Mouse (Mus musculus): ENCODE measurements around the gene Zmym3.
A peak's percentile ranks its signal among the peaks of the same experiment; 100 is the strongest.

DNA sequence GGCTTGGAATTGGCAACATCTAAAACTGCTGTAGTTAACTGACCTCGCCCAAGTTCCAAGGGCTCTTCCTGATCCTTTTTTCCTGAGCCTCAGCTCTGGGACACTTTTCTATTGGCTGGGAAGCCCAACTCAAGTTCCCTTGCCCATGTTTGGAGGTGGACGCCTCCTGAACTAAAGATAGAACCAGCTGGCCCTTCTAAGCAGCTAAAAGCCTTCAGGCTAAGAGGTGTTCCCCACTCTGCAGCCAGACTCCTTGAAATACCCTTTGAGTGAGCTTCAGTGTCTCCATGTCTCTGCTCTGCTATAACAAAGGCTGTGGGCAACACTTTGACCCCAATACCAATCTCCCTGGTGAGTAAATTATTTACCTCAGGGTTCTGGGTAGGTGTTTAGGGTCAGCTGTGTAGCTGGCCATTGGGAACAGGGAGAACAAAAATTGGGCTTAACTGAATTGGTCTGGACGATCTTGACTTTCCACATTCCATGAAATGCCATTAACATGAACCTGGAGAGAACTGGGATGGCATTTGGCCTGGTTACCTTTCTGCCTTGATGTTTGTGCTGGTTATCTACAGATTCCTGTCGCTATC lies 28.3 kb upstream of the Zmym3 start, which contains the start of gene Itgb1bp2:
- TF ChIP-seq POLR2A (IDR thresholded peaks at IDR 0.05; ENCODE audit: control insufficient read depth in 1 of 2, insufficient read depth in 1 of 2, low read depth in 1 of 2, low read length in 2 of 2, poor library complexity in 1 of 2): no peak
- no peak for TF ChIP-seq USF1 (IDR thresholded peaks at IDR 0.05; ENCODE audit: low read depth, low read length)
- TF ChIP-seq POLR2AphosphoS2 (IDR thresholded peaks at IDR 0.05; ENCODE audit: low read length): peak; percentile 74
- no peak for TF ChIP-seq CTCF (IDR thresholded peaks at IDR 0.05 in 2 of 3, conservative IDR thresholded peaks at IDR 0.05 in 1 of 3; ENCODE audit: control insufficient read depth in 1 of 3, insufficient read depth in 1 of 3, low read depth in 2 of 3, low read length in 3 of 3, poor library complexity in 1 of 3, severe bottlenecking in 1 of 3)
- TF ChIP-seq E2F4 (IDR thresholded peaks at IDR 0.05; ENCODE audit: borderline replicate concordance, low read depth, low read length): no peak
- TF ChIP-seq MAZ (IDR thresholded peaks at IDR 0.05; ENCODE audit: low read depth, low read length): no peak
